Mouse (Mus musculus) brain, embryonic 14.5 days (tissue): ENCODE data around the gene Pecam1.

ENCODE experiments used
- CTCF ChIP-seq: fragments of 200-500 bp; IDR thresholded peaks from 2 replicates; pipeline ENCODE4 v1.5.1; 2012; ENCODE audit warnings: inconsistent platforms, mild to moderate bottlenecking, moderate library complexity, borderline replicate concordance; ENCODE audit not compliant: insufficient read depth, insufficient read length; ENCODE audit errors: extremely low read depth
- POLR2A ChIP-seq: fragments of 200-500 bp; IDR thresholded peaks from 2 replicates; pipeline ENCODE4 v1.6.1; 2012; ENCODE audit warnings: mild to moderate bottlenecking, inconsistent platforms, borderline replicate concordance; ENCODE audit not compliant: poor library complexity, insufficient read depth, insufficient read length, severe bottlenecking; ENCODE audit errors: extremely low read depth

- TF ChIP-seq CTCF (no peak), POLR2A (no peak)
These were observed 10.1 kb upstream of the Pecam1 start for GRCm38 (mm10) chr11:106760511-106760910.
